Mouse (Mus musculus) urinary bladder, postnatal 36 days (tissue): ENCODE results near the gene Klhl8.
A peak's percentile ranks its signal among the peaks of the same experiment; 100 is the strongest.
"Not testable (repeated sequence)": the region's sequence is repeated elsewhere in the genome, so short reads cannot be mapped to it uniquely, and the experiment has no call there.

Source experiments
- DNase-seq, 2 experiments: peaks; one replicate each; pipeline ENCODE4 v3.0.0; 2022; ENCODE audit warnings: low spot score in 2 of 2, mixed read lengths in 1 of 2

Gene Klhl8

GRCm38 (mm10) chr5:103910748-103911409 lies at the start of gene Klhl8:
Gene Klhl8, minus strand, starts transcription at chr5:103911259.
- DNase-seq, result peak; percentile 77 to 84

- DNase-seq, result no peak
Observed at GRCm38 (mm10) chr5:103954638-103955037, 43.6 kb upstream of the Klhl8 start.

GRCm38 (mm10) chr5:103953135-103954083 lies 42.4 kb upstream of the Klhl8 start:
- DNase-seq, result peak in 1 of 2 experiments; percentile 20

GRCm38 (mm10) chr5:103950138-103950537 lies 39.1 kb upstream of the Klhl8 start:
- DNase-seq, result not testable (repeated sequence)

- DNase-seq, result no peak
Observed at GRCm38 (mm10) chr5:103943183-103943582, 32.1 kb upstream of the Klhl8 start.

GRCm38 (mm10) chr5:103939856-103940255 lies 28.8 kb upstream of the Klhl8 start:
- no peak for DNase-seq

GRCm38 (mm10) chr5:103939350-103939652 lies 28.2 kb upstream of the Klhl8 start:
- no peak for DNase-seq

- no peak for DNase-seq
Observed at GRCm38 (mm10) chr5:103938547-103939349, 27.7 kb upstream of the Klhl8 start.

GRCm38 (mm10) chr5:103936906-103937589 lies 26.0 kb upstream of the Klhl8 start:
- DNase-seq, result no peak

GRCm38 (mm10) chr5:103931924-103932323 lies 20.9 kb upstream of the Klhl8 start:
- DNase-seq, result not testable (repeated sequence)

- no peak for DNase-seq
Observed at GRCm38 (mm10) chr5:103930511-103930910, 19.5 kb upstream of the Klhl8 start.

GRCm38 (mm10) chr5:103928196-103928550 lies 17.1 kb upstream of the Klhl8 start:
- no peak for DNase-seq

- peak; percentile 88 to 91 for DNase-seq
Observed at GRCm38 (mm10) chr5:103927429-103928195, 16.6 kb upstream of the Klhl8 start.

- DNase-seq, result no peak
Observed at GRCm38 (mm10) chr5:103926398-103926797, 15.3 kb upstream of the Klhl8 start.

- DNase-seq, result no peak
Observed at GRCm38 (mm10) chr5:103923755-103924154, 12.7 kb upstream of the Klhl8 start.

GRCm38 (mm10) chr5:103923101-103923500 lies 12.0 kb upstream of the Klhl8 start:
- DNase-seq, result peak in 1 of 2 experiments; percentile 7

GRCm38 (mm10) chr5:103922436-103922835 lies 11.4 kb upstream of the Klhl8 start:
- DNase-seq, result peak in 1 of 2 experiments; percentile 33

- DNase-seq, result no peak
Observed at GRCm38 (mm10) chr5:103919497-103919896, 8.4 kb upstream of the Klhl8 start.

GRCm38 (mm10) chr5:103918233-103918632 lies 7.2 kb upstream of the Klhl8 start:
- no peak for DNase-seq

- no peak for DNase-seq
Observed at GRCm38 (mm10) chr5:103917357-103917895, 6.4 kb upstream of the Klhl8 start.
